Mouse (Mus musculus) intestine, embryonic 15.5 days (tissue): ENCODE measurements around the gene Ecm1. TPM values are rescaled to one million over a fixed set of nuclear protein-coding genes. Genes with fewer than 3 reads are reported as not detected.

Experiments used
- ATAC-seq: fragments of 200-750 bp; cut with Nextera tagmentation; 2 replicates; pipeline ENCODE4 v1.8.0; 2017; ENCODE audit warnings: moderate TSS enrichment, moderate library complexity
- H3K27ac ChIP-seq: fragments of 300-500 bp; sonication (generic); 2 replicates; pipeline ENCODE4 v1.5.1; 2015; ENCODE audit warnings: mild to moderate bottlenecking, inconsistent platforms
- H3K27me3 ChIP-seq: fragments of 300-500 bp; sonication (generic); replicated peaks from 2 replicates; pipeline ENCODE4 v1.6.1; 2015; ENCODE audit warnings: inconsistent platforms
- H3K36me3 ChIP-seq: fragments of 300-500 bp; sonication (generic); 2 replicates; pipeline ENCODE4 v1.6.1; 2015; ENCODE audit warnings: inconsistent platforms
- H3K4me1 ChIP-seq: fragments of 300-500 bp; sonication (generic); replicated peaks from 2 replicates; pipeline ENCODE4 v1.6.1; 2015; ENCODE audit warnings: inconsistent platforms
- H3K4me2 ChIP-seq: fragments of 300-500 bp; sonication (generic); replicated peaks from 2 replicates; pipeline ENCODE4 v1.6.1; 2015; ENCODE audit warnings: mild to moderate bottlenecking, inconsistent platforms
- H3K4me3 ChIP-seq: fragments of 300-500 bp; sonication (generic); replicated peaks from 2 replicates; pipeline ENCODE4 v1.5.1; 2015; ENCODE audit warnings: inconsistent platforms
- H3K9ac ChIP-seq: fragments of 300-500 bp; sonication (generic); 2 replicates; pipeline ENCODE4 v1.6.1; 2015; ENCODE audit warnings: inconsistent platforms
- H3K9me3 ChIP-seq: fragments of 300-500 bp; sonication (generic); 2 replicates; pipeline ENCODE4 v1.6.1; 2016; ENCODE audit warnings: inconsistent platforms
- WGBS: fragments of 180-500 bp; shearing (Covaris S2); methylation state at CpG from one replicate; pipeline ENCODE4 v1.1.7; 2015; 5-methylcytosine and 5-hydroxymethylcytosine counted together
- polyA plus RNA-seq: library from polyadenylated mRNA; unstranded; fragments of >200 nt; fragmentation: Nextera tagmentation; extraction: Ambion mirVana; gene quantifications from 2 replicates; pipeline ENCODE4 v1.2.1, GENCODE M21; 2015

The Ecm1 gene
- 20.2 and 20.9 TPM in 2 replicates for polyA plus RNA-seq

DNA sequence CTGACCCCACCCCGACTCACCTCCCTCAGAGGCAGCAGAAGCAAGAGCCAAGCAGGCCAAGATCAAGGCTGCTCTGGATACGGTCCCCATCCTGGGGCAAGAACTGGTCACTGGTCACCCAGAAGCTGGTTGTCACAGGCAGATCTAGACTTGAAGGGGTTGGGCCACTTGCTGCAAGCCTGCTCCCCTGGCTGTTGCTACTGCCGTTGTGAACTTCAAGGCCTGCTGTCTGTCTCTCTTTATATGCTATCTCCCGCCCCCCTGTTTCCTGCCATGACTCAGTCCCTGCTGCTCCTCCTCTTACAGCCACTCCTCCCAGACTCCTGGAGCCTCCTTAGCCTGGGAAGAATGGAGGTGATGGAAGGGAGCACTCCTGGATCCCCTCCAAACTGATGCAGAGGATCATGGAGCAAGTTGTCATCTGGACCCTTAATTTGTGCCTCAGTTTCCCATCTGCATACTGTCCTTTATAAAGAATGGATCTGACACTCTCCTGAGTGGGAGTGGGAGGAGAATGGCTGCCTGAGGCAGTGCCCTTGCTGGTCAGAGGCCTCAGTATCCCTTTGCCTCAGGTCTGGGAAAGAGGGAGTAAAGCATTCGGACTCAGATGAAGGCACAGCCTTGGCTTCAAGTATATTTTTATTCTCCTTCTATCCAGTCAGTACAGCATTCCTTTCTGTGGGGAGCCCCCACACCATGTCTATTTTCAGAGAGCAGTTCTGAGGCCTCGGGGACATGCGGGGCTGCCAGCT is at the start of gene Ecm1:
TSS of gene Ecm1 (minus strand) at position 217 of the 752 bp plus-strand sequence.
- WGBS: 62% methylated on average over 7 of the region's 7 CpGs
- H3K9me3 ChIP-seq: no peaks in the 10 kb centered on the region
- peak within 1 kb of the TSS; percentile 36; the same call in 1 of the 2 replicates for H3K27ac ChIP-seq
- peaks cover 26% of the 10 kb centered on the region for H3K36me3 ChIP-seq
- no peak within 1 kb of the TSS for H3K4me2 ChIP-seq
- ATAC-seq: peak; percentile 36; the same call in 1 of the 2 replicates
- H3K9ac ChIP-seq: no peak within 1 kb of the TSS
- H3K4me1 ChIP-seq: peaks cover 13% of the 10 kb centered on the region
- no peaks in the 10 kb centered on the region for H3K27me3 ChIP-seq
- H3K4me3 ChIP-seq: no peak within 1 kb of the TSS

DNA sequence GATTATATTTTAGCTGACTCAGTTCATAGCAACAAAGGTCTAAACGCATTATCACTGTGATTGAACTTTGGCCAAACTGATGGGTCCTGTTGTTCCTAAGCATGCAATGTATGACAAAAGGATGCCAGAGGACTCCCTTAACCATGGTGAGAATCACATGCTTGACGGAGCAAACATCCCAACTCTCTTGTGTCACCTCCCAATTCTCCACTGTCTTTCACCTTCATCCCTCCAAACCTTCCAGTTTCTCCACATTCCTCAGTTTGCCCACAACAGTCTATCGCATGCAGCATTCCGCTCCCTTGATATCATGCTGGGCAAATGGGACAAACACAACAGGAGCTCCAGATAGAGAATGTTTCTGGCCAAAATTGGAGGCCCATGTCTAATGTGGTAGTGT is 46.1 kb upstream of the Ecm1 start:
- H3K9ac ChIP-seq: no peak overlapping the region
- no peaks in the 10 kb centered on the region for H3K4me1 ChIP-seq
- 91% methylated on average over 4 of the region's 4 CpGs for WGBS
- ATAC-seq: no peak
- peaks cover 25% of the 10 kb centered on the region for H3K36me3 ChIP-seq
- no peaks in the 10 kb centered on the region for H3K9me3 ChIP-seq
- no peak overlapping the region for H3K4me3 ChIP-seq
- H3K27me3 ChIP-seq: no peaks in the 10 kb centered on the region
- H3K4me2 ChIP-seq: no peak overlapping the region
- no peak overlapping the region for H3K27ac ChIP-seq

DNA sequence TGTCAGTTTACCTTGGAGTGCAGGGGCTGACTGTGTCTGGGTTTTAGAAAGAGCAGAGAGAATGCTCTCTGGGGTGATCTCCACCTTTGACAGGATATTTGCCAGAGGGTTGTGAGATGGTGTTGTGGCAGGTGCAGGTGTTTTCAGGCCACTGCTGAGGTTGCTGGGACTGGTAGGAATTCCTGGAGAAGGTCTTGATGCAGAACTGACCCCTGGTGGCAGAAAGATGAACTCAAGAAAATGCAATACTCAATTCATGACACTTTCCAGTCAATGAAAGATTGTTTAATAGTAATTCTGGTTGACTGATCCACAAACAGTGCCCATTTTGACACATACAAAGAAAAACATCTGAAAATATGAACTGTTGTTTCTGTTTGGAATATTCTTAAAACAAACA is 32.6 kb upstream of the Ecm1 start:
- Histone ChIP-seq H3K4me2 (no peak overlapping the region), H3K4me1 (no peaks in the 10 kb centered on the region), H3K27ac (no peak overlapping the region), H3K27me3 (no peaks in the 10 kb centered on the region), H3K4me3 (no peak overlapping the region), H3K9ac (no peak overlapping the region), H3K36me3 (peaks cover 26% of the 10 kb centered on the region), H3K9me3 (no peaks in the 10 kb centered on the region)
- ATAC-seq: no peak

DNA sequence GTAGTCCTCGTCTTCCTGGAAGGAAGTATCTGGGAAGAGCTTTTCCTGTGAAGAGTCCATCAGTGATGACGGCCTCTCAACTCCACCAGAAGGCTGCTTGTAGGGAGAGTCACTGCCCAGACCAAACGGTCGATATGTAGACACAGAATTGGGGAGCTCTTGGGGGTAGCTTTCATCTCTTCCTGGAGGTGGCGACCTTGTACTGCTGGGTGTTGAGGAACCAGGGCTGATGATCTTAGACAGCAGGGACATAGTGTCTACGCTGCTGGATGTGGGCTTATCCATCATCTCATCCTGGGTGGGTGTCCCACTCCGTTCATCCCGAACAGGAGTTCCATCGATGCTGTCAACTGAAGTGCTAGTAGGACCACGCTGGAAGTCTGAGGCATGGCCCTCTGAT is 26.2 kb upstream of the Ecm1 start:
- Histone ChIP-seq H3K4me1 (no peaks in the 10 kb centered on the region), H3K9ac (no peak overlapping the region), H3K27ac (no peak overlapping the region), H3K9me3 (no peaks in the 10 kb centered on the region), H3K4me3 (no peak overlapping the region), H3K36me3 (peaks cover 35% of the 10 kb centered on the region), H3K4me2 (no peak overlapping the region), H3K27me3 (no peaks in the 10 kb centered on the region)
- ATAC-seq: no peak
- WGBS: 90% methylated on average over 10 of the region's 10 CpGs

DNA sequence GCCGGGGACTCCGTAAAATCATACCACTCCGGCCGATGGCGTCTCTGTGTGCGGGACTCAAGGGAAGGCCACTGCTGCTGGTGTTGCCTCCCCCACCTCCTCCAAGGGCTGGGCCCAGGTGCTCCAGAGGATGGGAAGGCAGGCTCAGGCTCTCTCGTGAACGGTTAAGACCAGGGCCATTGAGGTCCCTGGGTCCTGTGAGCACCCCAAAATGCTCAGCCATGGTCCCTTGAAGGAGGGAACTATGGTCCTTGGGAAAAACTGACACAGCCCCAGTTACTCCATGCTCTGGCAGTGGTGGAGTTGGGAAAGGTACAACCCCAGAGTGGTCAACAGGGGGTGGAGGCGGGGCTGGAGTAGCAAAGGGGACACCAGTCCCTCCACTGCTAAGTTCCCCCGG is 24.4 kb upstream of the Ecm1 start:
- H3K9ac ChIP-seq: no peak overlapping the region
- no peak overlapping the region for H3K27ac ChIP-seq
- H3K4me2 ChIP-seq: no peak overlapping the region
- peaks cover 33% of the 10 kb centered on the region for H3K36me3 ChIP-seq
- no peaks in the 10 kb centered on the region for H3K27me3 ChIP-seq
- ATAC-seq: no peak
- H3K9me3 ChIP-seq: no peaks in the 10 kb centered on the region
- no peaks in the 10 kb centered on the region for H3K4me1 ChIP-seq
- 80% methylated on average over 10 of the region's 10 CpGs for WGBS
- H3K4me3 ChIP-seq: no peak overlapping the region

DNA sequence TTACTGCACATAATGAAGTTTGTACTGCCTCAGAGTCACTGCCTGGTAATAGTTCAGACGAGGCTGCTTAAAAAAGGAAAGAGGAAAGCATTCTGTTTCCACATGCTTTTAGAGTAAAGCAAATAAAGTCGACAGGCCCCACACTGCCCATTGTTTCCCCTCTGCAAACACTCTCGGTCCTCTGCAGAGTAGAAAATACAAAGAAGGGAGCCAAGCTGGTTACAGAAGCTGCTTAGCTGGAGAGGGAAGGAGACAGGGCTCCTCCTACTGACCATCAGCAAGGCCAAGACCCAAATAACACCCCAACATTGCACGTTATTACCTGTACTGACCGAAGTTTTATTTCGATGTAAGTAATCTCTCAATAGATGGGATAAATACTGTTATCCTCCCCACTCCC is 23.6 kb upstream of the Ecm1 start:
- Histone ChIP-seq H3K4me3 (no peak overlapping the region), H3K4me1 (no peaks in the 10 kb centered on the region), H3K36me3 (peaks cover 29% of the 10 kb centered on the region), H3K27ac (no peak overlapping the region), H3K9ac (no peak overlapping the region), H3K9me3 (no peaks in the 10 kb centered on the region), H3K27me3 (no peaks in the 10 kb centered on the region), H3K4me2 (no peak overlapping the region)
- WGBS: 50% methylated on average over 6 of the region's 6 CpGs
- ATAC-seq: no peak

DNA sequence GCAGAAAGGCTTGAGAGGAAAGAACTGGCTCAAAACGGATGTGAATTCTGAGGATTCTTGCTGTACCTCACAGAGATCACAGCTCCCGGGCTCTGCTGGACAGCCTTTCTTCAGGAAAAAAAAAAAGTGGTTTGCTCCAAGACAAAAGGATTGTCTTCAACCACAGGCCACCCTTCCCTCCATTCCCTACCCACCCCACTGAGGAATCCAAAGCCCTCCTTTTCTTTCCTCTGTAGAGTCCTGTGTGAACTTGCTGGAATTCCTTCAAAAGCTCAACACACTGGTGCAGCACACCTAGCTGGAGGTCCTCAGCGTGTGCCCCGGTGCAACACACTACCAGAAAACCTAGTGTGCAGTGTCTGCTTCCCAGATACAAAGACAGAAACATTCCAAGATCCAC is 22.4 kb upstream of the Ecm1 start:
- Histone ChIP-seq H3K9ac (no peak overlapping the region), H3K4me1 (no peaks in the 10 kb centered on the region), H3K4me2 (no peak overlapping the region), H3K36me3 (peaks cover 28% of the 10 kb centered on the region), H3K27me3 (no peaks in the 10 kb centered on the region), H3K4me3 (no peak overlapping the region), H3K27ac (no peak overlapping the region), H3K9me3 (no peaks in the 10 kb centered on the region)
- WGBS: 70% methylated on average over 4 of the region's 4 CpGs
- no peak for ATAC-seq

DNA sequence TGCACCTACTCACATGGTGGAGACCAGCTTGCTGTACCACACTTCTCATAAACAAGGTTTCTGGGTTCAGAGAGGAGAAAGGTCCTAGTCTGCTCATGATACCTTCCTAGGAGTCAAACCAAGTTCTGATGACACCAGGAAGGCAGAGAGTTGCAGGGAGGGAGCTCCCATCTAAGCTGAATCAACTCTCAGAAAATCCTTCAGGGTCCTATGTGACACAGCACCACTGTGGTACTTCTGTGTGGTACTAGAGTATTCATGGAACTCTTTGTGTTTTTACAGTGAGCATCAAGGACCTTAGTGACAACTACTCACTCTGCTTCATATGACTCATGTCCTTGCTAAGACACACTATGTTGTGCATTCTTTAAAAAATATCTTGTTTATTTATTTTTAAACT is 21.3 kb upstream of the Ecm1 start:
- H3K4me2 ChIP-seq: no peak overlapping the region
- peaks cover 20% of the 10 kb centered on the region for H3K36me3 ChIP-seq
- no peaks in the 10 kb centered on the region for H3K9me3 ChIP-seq
- ATAC-seq: no peak
- no peak overlapping the region for H3K9ac ChIP-seq
- no peaks in the 10 kb centered on the region for H3K4me1 ChIP-seq
- no peaks in the 10 kb centered on the region for H3K27me3 ChIP-seq
- H3K4me3 ChIP-seq: no peak overlapping the region
- no peak overlapping the region for H3K27ac ChIP-seq

DNA sequence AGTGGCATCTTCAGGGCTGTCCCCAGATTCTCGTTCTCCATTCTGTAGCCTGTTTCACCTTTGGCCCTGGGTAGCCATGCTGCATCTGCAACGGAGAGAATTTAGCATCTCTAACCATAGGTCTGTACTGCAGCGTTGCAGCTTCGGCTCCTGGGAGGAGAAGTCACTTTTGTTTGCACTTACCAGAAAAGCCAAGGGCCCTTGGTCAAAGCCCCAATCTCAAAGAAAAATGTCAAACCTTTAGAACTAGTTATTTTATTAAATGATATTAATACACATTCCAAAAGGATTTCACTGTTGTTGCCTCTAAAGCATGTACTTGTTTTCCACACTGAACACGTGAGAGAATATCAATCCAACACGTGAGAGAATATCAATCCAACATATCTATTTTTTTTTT is 20.7 kb upstream of the Ecm1 start, which contains the start of gene Tars2:
TSS of gene Tars2 (minus strand) at position 101 of the 400 bp plus-strand sequence.
- H3K27ac ChIP-seq: no peak within 1 kb of the TSS
- no peak for ATAC-seq
- no peak within 1 kb of the TSS for H3K9ac ChIP-seq
- peaks cover 14% of the 10 kb centered on the region for H3K36me3 ChIP-seq
- H3K4me3 ChIP-seq: no peak within 1 kb of the TSS
- 81% methylated on average over 6 of the region's 6 CpGs for WGBS
- H3K4me1 ChIP-seq: no peaks in the 10 kb centered on the region
- no peaks in the 10 kb centered on the region for H3K9me3 ChIP-seq
- no peak within 1 kb of the TSS for H3K4me2 ChIP-seq
- no peaks in the 10 kb centered on the region for H3K27me3 ChIP-seq

DNA sequence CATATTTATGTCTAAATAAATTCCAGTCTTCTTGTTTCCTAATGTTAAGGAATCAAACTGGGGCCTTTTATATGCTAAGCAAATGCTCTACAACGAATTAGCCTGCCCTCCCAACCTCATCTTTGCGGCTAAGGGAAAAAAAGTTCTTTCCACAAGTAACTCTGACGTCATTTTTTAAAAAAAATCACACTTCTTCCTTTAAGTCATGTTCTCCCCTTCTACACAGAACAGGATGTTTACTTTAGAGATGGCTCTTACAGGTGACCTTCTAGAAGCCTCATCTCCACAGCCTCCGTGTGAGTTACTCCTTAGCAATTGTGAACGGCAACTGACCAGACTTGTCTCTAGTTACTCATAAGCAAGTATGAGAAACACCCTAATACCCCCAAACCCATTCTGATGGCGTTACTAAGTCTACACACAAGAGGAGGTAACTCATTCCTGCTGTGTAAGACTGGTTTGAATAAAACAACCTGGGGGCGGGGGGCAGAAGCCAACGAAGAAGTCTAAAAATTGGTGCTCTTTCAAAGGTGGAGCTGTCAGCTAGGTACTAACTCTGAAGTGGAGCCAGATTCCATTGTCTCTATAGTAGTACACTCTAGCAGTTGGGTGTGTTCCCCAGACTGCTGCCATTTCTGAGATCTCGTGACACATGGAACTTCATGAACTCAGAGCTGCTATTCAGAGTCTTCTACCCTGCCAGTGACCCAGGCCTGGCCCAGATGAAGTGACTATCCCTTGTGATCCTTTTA is 19.3 kb upstream of the Ecm1 start:
- Histone ChIP-seq H3K27me3 (no peaks in the 10 kb centered on the region), H3K9me3 (no peaks in the 10 kb centered on the region), H3K9ac (no peak overlapping the region), H3K36me3 (peaks cover 2% of the 10 kb centered on the region), H3K4me1 (no peaks in the 10 kb centered on the region), H3K27ac (no peak overlapping the region), H3K4me2 (no peak overlapping the region), H3K4me3 (no peak overlapping the region)
- WGBS: 44% methylated on average over 9 of the region's 9 CpGs
- ATAC-seq: no peak

DNA sequence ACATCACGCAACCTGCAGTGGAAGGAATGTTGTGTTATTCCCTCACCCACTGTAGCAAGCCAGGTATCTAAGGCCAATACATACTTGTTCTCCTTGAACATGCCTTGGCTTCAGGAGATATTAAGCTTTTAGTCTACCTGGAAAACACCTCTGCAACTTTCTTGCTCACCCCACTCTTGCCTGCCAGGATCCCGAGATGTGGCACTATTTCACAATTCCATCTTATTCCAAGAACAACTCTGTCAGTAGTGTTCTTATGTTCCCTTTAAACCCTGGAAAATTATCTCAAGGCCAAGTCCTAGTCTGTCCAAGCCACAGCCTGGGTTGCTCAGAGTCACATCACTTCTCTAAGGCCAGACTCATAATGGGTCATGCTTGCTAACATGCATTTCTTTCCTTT is 17.4 kb upstream of the Ecm1 start:
- Histone ChIP-seq H3K27me3 (no peaks in the 10 kb centered on the region), H3K27ac (no peak overlapping the region), H3K4me1 (no peaks in the 10 kb centered on the region), H3K4me2 (no peak overlapping the region), H3K4me3 (no peak overlapping the region), H3K36me3 (peaks cover 4% of the 10 kb centered on the region; the same call in 1 of the 2 replicates), H3K9ac (no peak overlapping the region), H3K9me3 (no peaks in the 10 kb centered on the region)
- 81% methylated on average over 2 of the region's 2 CpGs for WGBS
- no peak for ATAC-seq

DNA sequence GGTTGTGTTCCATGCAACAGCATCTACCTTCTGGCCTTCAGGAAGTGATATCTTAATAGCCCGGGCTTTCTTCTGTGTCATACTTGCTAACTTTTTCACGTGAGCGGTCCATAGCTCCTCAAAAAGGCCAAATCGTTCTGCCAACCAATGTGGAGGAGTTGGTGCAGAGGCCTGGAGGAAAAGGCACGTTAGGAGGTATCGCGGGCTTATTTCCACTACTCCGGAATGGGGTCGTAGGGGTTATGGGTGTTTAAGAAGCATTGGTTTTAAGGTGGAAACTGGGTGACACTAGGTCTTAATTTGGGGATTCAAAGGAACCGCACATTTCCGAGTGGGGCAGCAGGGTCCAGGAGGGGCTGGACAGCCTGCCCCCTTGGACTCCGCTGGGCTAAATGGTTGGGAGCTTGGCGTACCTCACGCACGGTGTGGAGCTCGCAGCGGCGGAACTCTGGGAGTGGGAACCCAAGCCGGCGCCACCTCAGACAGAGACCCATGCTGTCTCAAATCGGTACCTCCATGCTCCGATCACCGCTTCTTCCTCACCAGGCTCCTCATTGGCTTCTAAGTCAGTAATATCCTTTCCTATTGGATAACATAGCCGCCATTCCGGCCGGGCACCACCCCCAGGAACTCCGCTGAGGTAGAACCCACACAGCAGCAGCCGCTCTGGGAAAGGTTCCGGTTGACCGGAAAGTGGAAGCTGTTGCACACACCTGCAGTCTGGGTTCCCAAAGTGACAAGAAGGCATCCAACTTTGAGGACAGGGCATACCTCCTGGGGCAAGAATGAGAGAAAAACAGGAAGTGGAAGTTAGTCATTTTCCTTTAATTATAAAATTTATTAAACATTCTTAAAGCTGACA is 15.2 kb upstream of the Ecm1 start:
- under 1% methylated on average over 30 of the region's 30 CpGs for WGBS
- Histone ChIP-seq H3K27ac (peak overlapping the region; percentile 52; the same call in 1 of the 2 replicates), H3K4me3 (peak overlapping the region; percentile 71), H3K27me3 (no peaks in the 10 kb centered on the region), H3K4me1 (no peaks in the 10 kb centered on the region), H3K36me3 (peaks cover 15% of the 10 kb centered on the region; the same call in 1 of the 2 replicates), H3K9me3 (no peaks in the 10 kb centered on the region), H3K4me2 (peak overlapping the region; percentile 69), H3K9ac (peak overlapping the region; percentile 74)
- ATAC-seq: peak; percentile 99
